Mouse (Mus musculus) cerebellum, adult 2 months (tissue): ENCODE data around the gene Adpgk. TPM values are rescaled to one million over a fixed set of nuclear protein-coding genes. Genes with fewer than 3 reads are reported as not detected.

Source experiments
- DNase-seq, 2 experiments: peaks; one replicate each; pipeline ENCODE4 v3.0.0; 2021
- H3K27ac ChIP-seq: fragments of 200-500 bp; 2 replicates; pipeline ENCODE4 v1.5.1; 2012; ENCODE audit warnings: low read length, control low read depth, inconsistent platforms; ENCODE audit not compliant: insufficient read depth
- H3K27me3 ChIP-seq: fragments of 200-500 bp; 2 replicates; pipeline ENCODE4 v1.6.1; 2012; ENCODE audit warnings: inconsistent platforms, mild to moderate bottlenecking, low read length, moderate library complexity; ENCODE audit not compliant: control insufficient read depth, insufficient read depth
- H3K4me1 ChIP-seq: fragments of 200-500 bp; 2 replicates; pipeline ENCODE4 v1.6.1; 2011; ENCODE audit warnings: low read length; ENCODE audit not compliant: control insufficient read depth, insufficient read depth
- H3K4me3 ChIP-seq: fragments of 200-500 bp; replicated peaks from 2 replicates; pipeline ENCODE3; 2011; ENCODE audit warnings: mild to moderate bottlenecking, low read depth, low read length, control low read depth; ENCODE audit not compliant: insufficient read depth
- CTCF ChIP-seq: fragments of 200-500 bp; IDR thresholded peaks from 2 replicates; pipeline ENCODE4 v1.5.1; 2011; ENCODE audit warnings: low read depth, mild to moderate bottlenecking, control low read depth, low read length, moderate library complexity, borderline replicate concordance; ENCODE audit not compliant: insufficient read depth
- POLR2A ChIP-seq: fragments of 200-500 bp; IDR thresholded peaks from 2 replicates; pipeline ENCODE4 v1.6.1; 2011; ENCODE audit warnings: low read length, control low read depth, borderline replicate concordance; ENCODE audit not compliant: insufficient read depth
- WGBS: fragments of 180-500 bp; shearing (Covaris S2); methylation state at CpG from one replicate; pipeline ENCODE4 v1.1.7; 2018; 5-methylcytosine and 5-hydroxymethylcytosine counted together
- polyA plus RNA-seq: library from polyadenylated mRNA; depleted of rRNA; stranded (reverse); fragments of >200 nt; gene quantifications from 2 replicates; pipeline ENCODE4 v1.2.3, GENCODE M21; 2012; rRNA removed

The Adpgk gene
- polyA plus RNA-seq, 1 experiment: 20.0 TPM

DNA sequence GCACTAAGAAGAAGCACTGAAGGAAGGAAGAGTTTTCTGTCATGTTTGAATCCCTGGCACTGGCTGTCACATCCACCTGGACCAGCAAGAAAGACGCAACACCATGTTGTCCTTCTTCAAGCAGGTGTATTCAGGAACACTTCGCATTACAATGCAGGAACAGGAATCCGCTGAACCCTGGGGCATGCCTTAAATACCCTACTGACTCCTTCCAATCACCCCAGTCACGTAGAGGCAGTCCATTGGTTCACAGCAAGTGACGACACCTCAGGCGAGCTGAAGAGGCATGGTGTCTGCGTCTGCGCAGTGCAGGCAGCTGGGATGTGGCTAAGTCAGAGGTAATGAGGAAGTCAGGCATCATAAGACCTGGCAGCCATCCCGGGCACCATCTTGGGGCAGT is 78.3 kb downstream of the Adpgk start:
- no peaks in the 10 kb centered on the region for H3K4me1 ChIP-seq
- no peak for DNase-seq
- no peaks in the 10 kb centered on the region for H3K27me3 ChIP-seq
- H3K27ac ChIP-seq: no peak overlapping the region
- WGBS: 81% methylated on average over 9 of the region's 9 CpGs
- no peak for TF ChIP-seq POLR2A
- TF ChIP-seq CTCF: no peak
- H3K4me3 ChIP-seq: no peak overlapping the region

Other genes with a start within 250 kb of the Adpgk start
- 37.0 and 37.2 TPM in 2 replicates for gene Bbs4, start 62.0 kb downstream of the Adpgk start, polyA plus RNA-seq
- gene Arih1, start 195.1 kb downstream of the Adpgk start, polyA plus RNA-seq: 53.4 and 57.2 TPM in 2 replicates
- gene Hexa, start 248.0 kb downstream of the Adpgk start, polyA plus RNA-seq: 39.7 and 42.9 TPM in 2 replicates
- gene Tmem202, start 248.3 kb downstream of the Adpgk start, polyA plus RNA-seq: 1.7 and 2.3 TPM in 2 replicates